Mouse (Mus musculus) megakaryocyte, embryonic 14.5 days (primary cell): Measurements from ENCODE around the gene Olfr113. TPM values are rescaled to one million over a fixed set of nuclear protein-coding genes. Genes with fewer than 3 reads are reported as not detected.
"Not testable (repeated sequence)": the region's sequence is repeated elsewhere in the genome, so short reads cannot be mapped to it uniquely, and the experiment has no call there.

Source experiments
- H3K27me3 ChIP-seq: replicated peaks from 2 replicates; pipeline ENCODE3; 2012; ENCODE audit warnings: inconsistent platforms
- H3K36me3 ChIP-seq: replicated peaks from 2 replicates; pipeline ENCODE3; 2012; ENCODE audit warnings: low read length, inconsistent platforms, mixed read lengths
- H3K4me1 ChIP-seq: 2 replicates; pipeline ENCODE4 v1.6.1; 2012; ENCODE audit warnings: inconsistent platforms
- H3K4me3 ChIP-seq: replicated peaks from 2 replicates; pipeline ENCODE3; 2012; ENCODE audit warnings: moderate library complexity, mild to moderate bottlenecking, inconsistent platforms
- H3K9me3 ChIP-seq: 2 replicates; pipeline ENCODE4 v1.6.1; 2012; ENCODE audit warnings: inconsistent platforms
- FLI1 ChIP-seq: IDR thresholded peaks from 2 replicates; pipeline ENCODE4 v1.6.1; 2012; ENCODE audit warnings: low read length, inconsistent platforms, mixed read lengths
- GATA1 ChIP-seq: IDR thresholded peaks from 3 replicates; pipeline ENCODE4 v1.6.1; 2012; ENCODE audit warnings: mixed read lengths, low read length, inconsistent platforms, borderline replicate concordance
- polyA plus RNA-seq: library from polyadenylated mRNA; stranded (reverse); fragments of >175 nt; gene quantifications from 2 replicates; pipeline ENCODE4 v1.2.3, GENCODE M21; 2012; ENCODE audit warnings: low replicate concordance; ENCODE audit not compliant: insufficient read depth

The Olfr113 gene
- not detected in 2 replicates for polyA plus RNA-seq

DNA sequence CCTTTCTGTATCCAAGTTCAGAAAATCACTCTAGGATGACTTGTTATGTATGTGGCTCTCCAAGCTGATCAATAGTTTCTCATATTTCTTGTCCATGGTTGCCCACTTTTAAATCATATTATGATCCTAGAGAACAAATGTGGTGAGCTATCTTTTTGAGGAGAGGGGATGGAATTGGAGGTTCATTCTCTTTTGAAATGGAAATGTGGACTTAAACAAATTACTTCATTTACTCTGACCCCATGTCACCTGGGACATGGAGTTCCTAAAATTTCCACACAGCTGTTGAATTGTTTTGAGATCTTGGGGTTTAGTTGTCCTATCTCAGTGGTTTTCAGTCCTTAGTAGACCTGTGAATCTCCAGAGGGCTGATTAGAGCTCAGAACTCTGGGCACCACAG, at the start of gene Olfr113:
TSS of gene Olfr113 (minus strand) at position 101 of the 400 bp plus-strand sequence.
- H3K36me3 ChIP-seq, result no peaks in the 10 kb centered on the region
- no peaks in the 10 kb centered on the region; the same call in 1 of the 2 replicates for H3K9me3 ChIP-seq
- TF ChIP-seq GATA1, result no peak
- no peak for TF ChIP-seq FLI1
- no peak within 1 kb of the TSS for H3K4me3 ChIP-seq
- no peaks in the 10 kb centered on the region for H3K27me3 ChIP-seq
- no peaks in the 10 kb centered on the region for H3K4me1 ChIP-seq

- Histone ChIP-seq H3K4me1 (no peaks in the 10 kb centered on the region), H3K27me3 (no peaks in the 10 kb centered on the region), H3K36me3 (no peaks in the 10 kb centered on the region), H3K4me3 (no peak within 1 kb of the TSS), H3K9me3 (peaks cover 6% of the 10 kb centered on the region)
- TF ChIP-seq FLI1 (no peak), GATA1 (no peak)
Measured at GRCm38 (mm10) chr17:37627009-37627408, 49.5 kb upstream of the Olfr113 start, which contains the start of the genes Olfr115 and Olfr116. Olfr115 (minus strand) TSS chr17:37627109. Olfr116 (minus strand) TSS chr17:37627199.

DNA sequence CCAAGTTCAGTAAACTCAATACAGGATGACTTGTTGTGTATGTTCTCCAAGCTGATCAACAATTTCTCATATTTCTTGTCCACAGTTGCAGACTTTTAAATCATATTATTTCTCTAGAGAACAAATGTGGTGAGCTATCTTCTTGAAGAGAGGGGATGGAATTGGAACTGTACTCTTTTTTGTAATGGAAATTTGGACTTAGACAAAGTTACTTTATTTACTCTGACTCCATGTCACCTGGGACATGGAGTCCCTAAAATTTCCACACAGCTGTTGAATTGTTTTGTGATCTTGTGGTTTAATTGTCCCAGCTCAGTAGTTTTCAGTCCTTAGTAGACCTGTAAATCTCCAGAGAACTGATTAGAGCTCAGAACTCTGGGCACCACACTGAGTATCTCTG, 15.2 kb upstream of the Olfr113 start, which contains the start of gene Olfr114:
TSS of gene Olfr114 (minus strand) at position 101 of the 400 bp plus-strand sequence.
- H3K4me3 ChIP-seq, result no peak within 1 kb of the TSS
- H3K9me3 ChIP-seq, result 0 out of 2 replicates have a peak, but pooled peaks cover 4% of the 10 kb centered on the region
- H3K36me3 ChIP-seq, result no peaks in the 10 kb centered on the region
- H3K4me1 ChIP-seq, result no peaks in the 10 kb centered on the region
- TF ChIP-seq FLI1, result no peak
- TF ChIP-seq GATA1, result no peak
- no peaks in the 10 kb centered on the region for H3K27me3 ChIP-seq

GRCm38 (mm10) chr17:37569351-37569750, 8.1 kb downstream of the Olfr113 start, which contains the start of gene Olfr112:
Olfr112 (minus strand) TSS chr17:37569451.
- TF ChIP-seq FLI1 (no peak), GATA1 (no peak)
- Histone ChIP-seq H3K4me3 (no peak within 1 kb of the TSS), H3K9me3 (no peaks in the 10 kb centered on the region), H3K27me3 (no peaks in the 10 kb centered on the region), H3K4me1 (no peaks in the 10 kb centered on the region), H3K36me3 (no peaks in the 10 kb centered on the region)

DNA sequence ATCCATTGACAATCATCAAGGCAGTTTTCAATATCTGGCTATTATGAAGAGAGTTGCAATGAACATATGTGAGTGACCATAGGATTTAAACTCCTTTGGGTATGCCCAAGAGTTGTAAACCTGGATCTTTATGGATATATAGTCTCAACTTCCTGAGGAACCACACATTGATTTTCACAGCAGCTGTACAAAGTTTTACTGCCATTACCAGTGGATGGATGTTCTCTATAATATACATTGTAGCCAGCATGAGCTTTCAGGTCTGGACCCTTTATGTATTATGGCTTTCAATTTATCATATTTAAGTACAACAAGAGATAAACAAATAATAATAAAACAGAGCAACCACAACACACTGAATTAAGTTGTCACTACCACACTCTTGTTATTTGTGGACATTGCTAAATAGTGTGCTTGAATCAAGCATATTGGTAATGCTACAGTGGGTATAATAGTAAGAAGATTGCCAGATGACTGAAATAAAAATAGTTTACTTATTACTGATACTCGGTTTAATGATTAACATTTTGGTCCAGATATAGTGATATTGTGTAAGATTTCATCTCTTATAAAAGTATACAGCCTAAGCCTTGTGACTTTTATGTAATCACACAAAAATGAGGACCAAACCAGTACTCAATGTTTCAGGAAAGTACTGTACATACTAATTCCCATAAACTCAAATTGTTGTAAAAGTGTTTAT, 18.4 kb downstream of the Olfr113 start:
- no peaks in the 10 kb centered on the region for H3K27me3 ChIP-seq
- H3K4me3 ChIP-seq, result no peak overlapping the region
- no peaks in the 10 kb centered on the region for H3K36me3 ChIP-seq
- H3K9me3 ChIP-seq, result no peaks in the 10 kb centered on the region; the same call in 1 of the 2 replicates
- no peak for TF ChIP-seq GATA1
- TF ChIP-seq FLI1, result no peak
- no peaks in the 10 kb centered on the region for H3K4me1 ChIP-seq

DNA sequence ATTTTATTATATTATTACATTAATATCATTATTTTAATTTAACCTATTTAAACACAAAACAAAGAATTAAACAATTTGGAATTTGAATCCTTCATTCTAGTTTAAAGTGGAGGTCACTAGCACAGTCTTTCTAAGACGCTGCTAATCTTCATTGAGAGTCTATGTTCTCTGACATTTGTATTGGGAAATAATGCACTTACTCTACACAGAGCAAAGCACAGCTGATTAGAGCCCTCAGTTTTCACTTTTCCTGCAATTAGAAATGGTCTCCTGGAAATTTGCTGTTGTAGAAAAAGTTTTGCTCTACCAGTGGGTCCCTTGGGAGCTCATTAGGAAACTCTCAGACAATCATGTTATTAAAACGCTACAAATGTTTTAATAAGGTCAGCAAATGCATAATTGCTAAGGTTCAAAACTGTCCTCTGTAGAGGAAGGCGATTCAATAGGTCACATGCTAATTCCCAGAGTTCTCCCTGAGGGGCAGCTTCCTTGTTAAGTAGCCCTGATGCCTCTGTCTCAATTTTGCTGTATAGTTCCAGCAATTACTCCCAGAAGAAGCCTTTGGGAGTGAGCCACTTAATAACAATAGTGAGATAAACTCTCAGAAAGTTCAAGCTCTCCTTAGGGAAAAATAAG, 33.5 kb downstream of the Olfr113 start:
- Histone ChIP-seq H3K27me3 (no peaks in the 10 kb centered on the region), H3K9me3 (no peaks in the 10 kb centered on the region), H3K36me3 (no peaks in the 10 kb centered on the region), H3K4me1 (no peaks in the 10 kb centered on the region), H3K4me3 (no peak overlapping the region)
- TF ChIP-seq FLI1, result no peak
- TF ChIP-seq GATA1, result no peak

GRCm38 (mm10) chr17:37541454-37542119, 35.9 kb downstream of the Olfr113 start:
- Histone ChIP-seq H3K9me3 (no peaks in the 10 kb centered on the region), H3K4me1 (no peaks in the 10 kb centered on the region), H3K4me3 (no peak overlapping the region), H3K27me3 (no peaks in the 10 kb centered on the region), H3K36me3 (no peaks in the 10 kb centered on the region)
- TF ChIP-seq FLI1 (no peak), GATA1 (no peak)

- H3K36me3 ChIP-seq, H3K9me3 ChIP-seq, H3K27me3 ChIP-seq, H3K4me1 ChIP-seq, H3K4me3 ChIP-seq: not testable (repeated sequence)
Measured at GRCm38 (mm10) chr17:37538416-37538815, 39.0 kb downstream of the Olfr113 start.

DNA sequence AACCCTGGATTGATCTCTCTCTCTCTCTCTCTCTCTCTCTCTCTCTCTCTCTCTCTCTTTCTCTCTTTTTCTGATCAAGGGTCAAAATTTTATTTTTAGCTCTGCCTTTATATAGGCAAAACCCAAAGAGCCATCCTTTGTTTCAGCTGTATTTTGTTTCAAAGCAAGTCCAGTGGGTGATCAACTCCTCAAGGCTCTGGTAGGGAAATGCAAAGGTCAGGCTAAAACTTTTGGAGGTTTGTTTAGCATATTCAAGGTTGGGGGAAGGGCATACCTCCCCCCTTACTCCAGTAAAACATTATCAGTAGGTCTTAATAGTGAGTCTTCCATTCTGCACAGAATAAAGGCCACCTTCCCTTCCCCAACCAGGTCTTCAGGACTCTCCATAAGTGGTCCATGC, 42.3 kb downstream of the Olfr113 start:
- H3K36me3 ChIP-seq, result no peaks in the 10 kb centered on the region
- H3K4me1 ChIP-seq, result no peaks in the 10 kb centered on the region
- no peak overlapping the region for H3K4me3 ChIP-seq
- TF ChIP-seq FLI1 (no peak), GATA1 (no peak)
- H3K27me3 ChIP-seq, result no peaks in the 10 kb centered on the region
- H3K9me3 ChIP-seq, result peaks cover 3% of the 10 kb centered on the region; the same call in 1 of the 2 replicates

DNA sequence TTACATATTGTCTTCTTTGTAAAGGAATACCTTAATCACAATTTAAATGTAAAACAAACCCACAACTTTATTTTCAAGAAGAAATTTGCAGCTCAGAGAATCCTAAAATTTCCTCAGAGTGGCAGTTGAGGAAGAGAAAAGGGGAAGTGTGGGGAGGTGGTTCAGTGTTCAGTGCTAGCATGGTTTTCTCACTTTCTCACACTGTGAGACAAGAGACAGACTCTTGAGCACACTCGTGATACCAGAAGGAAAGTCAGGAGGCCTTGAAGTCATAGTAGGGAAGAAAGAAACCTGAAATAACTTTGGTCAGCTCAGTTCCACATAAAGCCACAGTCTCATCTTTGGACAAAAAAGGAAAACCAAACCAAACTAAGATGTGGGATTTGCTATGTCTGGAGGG, 52.0 kb downstream of the Olfr113 start:
- H3K4me3 ChIP-seq, H3K4me1 ChIP-seq, H3K9me3 ChIP-seq, H3K27me3 ChIP-seq, H3K36me3 ChIP-seq: not testable (repeated sequence)

GRCm38 (mm10) chr17:37524612-37525011, 52.9 kb downstream of the Olfr113 start:
- not testable (repeated sequence) for H3K27me3 ChIP-seq, H3K36me3 ChIP-seq, H3K4me1 ChIP-seq, H3K9me3 ChIP-seq, H3K4me3 ChIP-seq

Other genes starting within 250 kb of the Olfr113 start
- gene Olfr103, start 238.0 kb downstream of the Olfr113 start, polyA plus RNA-seq, result not detected in 2 replicates
- gene Olfr104-ps, start 218.1 kb downstream of the Olfr113 start, polyA plus RNA-seq, result 0.86 TPM in 1 of 2 replicates, not detected in the other
- not detected in 2 replicates for gene Olfr105-ps, start 198.6 kb downstream of the Olfr113 start, polyA plus RNA-seq
- not detected in 2 replicates for gene Olfr106-ps, start 187.3 kb downstream of the Olfr113 start, polyA plus RNA-seq
- gene Olfr107, start 178.4 kb downstream of the Olfr113 start, polyA plus RNA-seq, result not detected in 2 replicates
- not detected in 2 replicates for gene Olfr108, start 132.2 kb downstream of the Olfr113 start, polyA plus RNA-seq
- not detected in 2 replicates for gene Olfr109, start 118.7 kb downstream of the Olfr113 start, polyA plus RNA-seq
- gene H2-M2, start 94.1 kb downstream of the Olfr113 start, polyA plus RNA-seq, result 0.08 TPM in 1 of 2 replicates, not detected in the other
- not detected in 2 replicates for gene Olfr110, start 85.2 kb downstream of the Olfr113 start, polyA plus RNA-seq
- gene Olfr111, start 69.6 kb downstream of the Olfr113 start, polyA plus RNA-seq, result not detected in 2 replicates
- not detected in 2 replicates for gene Olfr112, start 8.2 kb downstream of the Olfr113 start, polyA plus RNA-seq
- not detected in 2 replicates for gene Olfr114, start 15.1 kb upstream of the Olfr113 start, polyA plus RNA-seq
- not detected in 2 replicates for gene Olfr115, start 49.4 kb upstream of the Olfr113 start, polyA plus RNA-seq
- not detected in 2 replicates for gene Olfr116, start 49.5 kb upstream of the Olfr113 start, polyA plus RNA-seq
- gene Olfr117, start 86.1 kb upstream of the Olfr113 start, polyA plus RNA-seq, result not detected in 2 replicates
- gene Olfr118, start 89.3 kb upstream of the Olfr113 start, polyA plus RNA-seq, result not detected in 2 replicates
- not detected in 2 replicates for gene Olfr119, start 118.9 kb upstream of the Olfr113 start, polyA plus RNA-seq
- not detected in 2 replicates for gene Olfr120, start 144.1 kb upstream of the Olfr113 start, polyA plus RNA-seq
- gene Olfr121, start 171.2 kb upstream of the Olfr113 start, polyA plus RNA-seq, result not detected in 2 replicates
- not detected in 2 replicates for gene Olfr122, start 190.9 kb upstream of the Olfr113 start, polyA plus RNA-seq
- not detected in 2 replicates for gene Olfr123, start 215.9 kb upstream of the Olfr113 start, polyA plus RNA-seq
- not detected in 2 replicates for gene Olfr124, start 222.2 kb upstream of the Olfr113 start, polyA plus RNA-seq